Mouse (Mus musculus) lung, embryonic 14.5 days (tissue): ENCODE results near the gene Gng13. TPM values are rescaled to one million over a fixed set of nuclear protein-coding genes. Genes with fewer than 3 reads are reported as not detected.

ENCODE experiments used
- ATAC-seq: fragments of 200-750 bp; cut with Nextera tagmentation; 2 replicates; pipeline ENCODE4 v1.8.0; 2017; ENCODE audit warnings: mild to moderate bottlenecking, moderate TSS enrichment, moderate library complexity; ENCODE audit not compliant: insufficient read depth
- DNase-seq: peaks from one replicate; pipeline ENCODE4 v3.0.0-alpha.2; 2015
- H3K27ac ChIP-seq: fragments of 300-500 bp; sonication (generic); 2 replicates; pipeline ENCODE4 v1.5.1; 2014; ENCODE audit warnings: low read depth, mild to moderate bottlenecking, moderate library complexity
- H3K27me3 ChIP-seq: fragments of 300-500 bp; sonication (generic); 2 replicates; pipeline ENCODE4 v1.6.1; 2014; ENCODE audit warnings: low read length, control low read depth; ENCODE audit not compliant: insufficient read depth
- H3K36me3 ChIP-seq: fragments of 300-500 bp; sonication (generic); 2 replicates; pipeline ENCODE4 v1.6.1; 2014; ENCODE audit warnings: control low read depth; ENCODE audit not compliant: insufficient read depth
- H3K4me1 ChIP-seq: fragments of 300-500 bp; sonication (generic); 2 replicates; pipeline ENCODE4 v1.6.1; 2014; ENCODE audit warnings: antibody characterized with exemption, control low read depth; ENCODE audit not compliant: insufficient read depth
- H3K4me2 ChIP-seq: fragments of 300-500 bp; sonication (generic); 2 replicates; pipeline ENCODE4 v1.6.1; 2014; ENCODE audit warnings: mild to moderate bottlenecking
- H3K4me3 ChIP-seq: fragments of 300-500 bp; sonication (generic); 2 replicates; pipeline ENCODE4 v1.5.1; 2014; ENCODE audit warnings: low read depth, low read length
- H3K9ac ChIP-seq: fragments of 300-500 bp; sonication (generic); 2 replicates; pipeline ENCODE4 v1.6.1; 2014
- H3K9me3 ChIP-seq: fragments of 300-500 bp; sonication (generic); 2 replicates; pipeline ENCODE4 v1.6.1; 2016; ENCODE audit warnings: low read depth, low read length, control low read depth
- CTCF ChIP-seq: IDR thresholded peaks from 2 replicates; pipeline ENCODE4 v1.5.1; 2016; ENCODE audit warnings: antibody characterized with exemption, low read depth
- WGBS: fragments of 180-500 bp; shearing (Covaris S2); extraction: QIAGEN DNeasy Blood & Tissue Kit; methylation state at CpG from one replicate; pipeline ENCODE4 v1.1.7; 2014; 5-methylcytosine and 5-hydroxymethylcytosine counted together
- polyA plus RNA-seq: library from polyadenylated mRNA; unstranded; fragments of >200 nt; fragmentation: Nextera tagmentation; extraction: Ambion mirVana; gene quantifications from 2 replicates; pipeline ENCODE4 v1.2.1, GENCODE M21; 2014

Gene Gng13
- polyA plus RNA-seq, 1 experiment from 2014 or later: 1.3 TPM

DNA sequence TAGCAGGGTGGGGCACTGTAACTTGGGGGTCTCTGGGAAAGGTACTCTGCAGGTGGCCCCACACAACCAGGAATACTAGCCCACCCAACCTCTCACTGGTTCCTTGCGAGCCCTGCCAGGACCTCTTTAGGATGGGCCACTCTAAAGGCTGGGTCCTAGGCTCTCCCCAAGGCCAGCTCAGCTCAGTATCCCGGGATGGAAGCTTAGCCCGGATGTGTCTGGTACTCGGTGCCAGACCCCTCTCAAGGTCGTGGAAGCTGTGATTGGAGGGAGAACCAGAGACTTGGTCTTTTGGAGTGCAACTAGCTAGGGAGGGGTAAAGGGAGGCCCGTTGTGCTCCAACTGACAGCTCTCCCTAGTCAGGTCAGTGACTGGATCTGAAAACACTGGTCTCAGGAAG lies 720 bp downstream of the Gng13 start:
- Histone ChIP-seq H3K4me1 (0 out of 2 replicates have a peak, but pooled peaks cover 2% of the 10 kb centered on the region), H3K9me3 (no peaks in the 10 kb centered on the region), H3K36me3 (peaks cover 40% of the 10 kb centered on the region), H3K27ac (no peak overlapping the region), H3K4me3 (peak overlapping the region; percentile 37), H3K4me2 (peak overlapping the region; percentile 72), H3K27me3 (peaks cover 24% of the 10 kb centered on the region), H3K9ac (peak overlapping the region; percentile 41; the same call in 1 of the 2 replicates)
- 7% methylated on average over 6 of the region's 6 CpGs for WGBS
- peak; percentile 8 for DNase-seq
- no peak for TF ChIP-seq CTCF
- ATAC-seq: peak; percentile 14; the same call in 1 of the 2 replicates

DNA sequence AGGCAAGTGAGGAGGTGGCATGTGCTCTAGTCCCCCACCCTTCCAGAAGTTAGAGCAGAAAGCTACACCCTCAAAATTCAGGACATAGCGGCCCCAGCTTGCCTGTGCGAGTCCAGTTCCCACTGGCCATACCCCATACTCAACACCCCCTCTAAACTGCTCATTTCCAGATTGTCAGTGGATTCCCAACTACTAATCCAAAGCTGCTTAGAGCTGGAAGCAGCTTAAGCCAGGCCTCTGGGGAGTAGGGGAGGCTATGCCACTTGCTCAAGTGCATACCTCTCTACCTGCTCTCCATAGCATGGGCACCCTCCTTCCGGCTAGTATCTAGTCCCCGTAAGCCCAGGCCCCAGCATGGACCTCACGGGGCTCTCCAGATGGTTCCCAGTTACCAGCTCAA lies 4.5 kb downstream of the Gng13 start:
- H3K27me3 ChIP-seq: peaks cover 18% of the 10 kb centered on the region
- no peak overlapping the region for H3K4me3 ChIP-seq
- DNase-seq (no peak), ATAC-seq (no peak)
- no peak for TF ChIP-seq CTCF
- H3K4me2 ChIP-seq: no peak overlapping the region
- no peak overlapping the region for H3K27ac ChIP-seq
- no peaks in the 10 kb centered on the region for H3K9me3 ChIP-seq
- 95% methylated on average over 5 of the region's 5 CpGs for WGBS
- H3K4me1 ChIP-seq: 0 out of 2 replicates have a peak, but pooled peaks cover 6% of the 10 kb centered on the region
- H3K9ac ChIP-seq: no peak overlapping the region
- peaks cover 62% of the 10 kb centered on the region for H3K36me3 ChIP-seq

DNA sequence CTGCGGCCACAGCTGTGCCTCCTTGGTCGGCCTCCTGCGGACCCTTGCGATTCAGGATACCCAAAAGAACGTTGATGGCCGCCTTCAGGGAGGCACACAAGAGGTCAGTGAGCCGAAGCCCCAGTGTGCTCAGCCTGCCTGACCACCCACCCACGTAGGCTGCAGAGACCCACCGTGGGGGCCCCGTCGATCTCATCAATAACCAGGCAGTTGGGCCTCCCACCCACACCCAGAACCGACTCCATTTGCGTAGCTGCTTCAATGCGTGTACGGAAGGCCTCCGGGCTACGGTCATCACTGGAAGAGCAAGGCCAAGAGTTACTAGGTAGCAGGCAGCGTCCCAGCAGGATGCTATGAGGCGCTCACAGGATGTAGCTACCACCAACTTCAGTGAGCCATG lies 6.5 kb downstream of the Gng13 start:
- Histone ChIP-seq H3K9ac (no peak overlapping the region), H3K36me3 (peaks cover 63% of the 10 kb centered on the region), H3K27me3 (no peaks in the 10 kb centered on the region), H3K4me2 (no peak overlapping the region), H3K9me3 (no peaks in the 10 kb centered on the region), H3K27ac (no peak overlapping the region), H3K4me1 (peaks cover 11% of the 10 kb centered on the region; the same call in 1 of the 2 replicates), H3K4me3 (no peak overlapping the region)
- DNase-seq (no peak), ATAC-seq (no peak)
- TF ChIP-seq CTCF: no peak
- whole genome bisulfite sequencing: 94% methylated on average over 19 of the region's 19 CpGs

GRCm38 (mm10) chr17:25723919-25724318 lies 6.9 kb downstream of the Gng13 start:
- 78% methylated on average over 7 of the region's 7 CpGs for WGBS
- H3K36me3 ChIP-seq: peaks cover 62% of the 10 kb centered on the region
- TF ChIP-seq CTCF: peak; percentile 48

DNA sequence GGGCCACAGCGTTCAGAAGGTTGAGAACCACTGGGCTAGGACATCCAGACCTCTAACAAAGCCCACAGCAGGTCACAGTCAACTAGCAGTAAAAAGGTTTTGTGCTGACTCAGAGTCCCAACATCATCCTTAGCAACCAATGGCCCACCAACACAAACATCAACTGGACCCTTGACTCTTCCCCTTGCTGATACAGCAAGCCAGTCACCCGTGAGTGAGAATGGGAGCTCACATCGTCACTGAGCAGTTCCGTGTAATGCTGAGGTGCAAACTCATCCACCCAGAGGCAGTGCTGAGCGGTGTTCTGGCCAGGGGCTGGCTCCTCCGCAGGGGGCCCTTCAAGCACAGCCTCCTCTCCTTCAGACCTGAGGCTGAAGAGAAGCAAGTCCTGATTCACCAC lies 8.3 kb downstream of the Gng13 start:
- Histone ChIP-seq H3K27ac (no peak overlapping the region), H3K4me1 (peaks cover 11% of the 10 kb centered on the region; the same call in 1 of the 2 replicates), H3K36me3 (peaks cover 51% of the 10 kb centered on the region), H3K4me3 (no peak overlapping the region; the same call in 1 of the 2 replicates), H3K4me2 (no peak overlapping the region), H3K27me3 (no peaks in the 10 kb centered on the region), H3K9me3 (no peaks in the 10 kb centered on the region), H3K9ac (no peak overlapping the region)
- no peak for TF ChIP-seq CTCF
- DNase-seq: no peak
- ATAC-seq: no peak
- WGBS: 84% methylated on average over 6 of the region's 6 CpGs

More at GRCm38 (mm10) chr17:25723919-25724318, 6.9 kb downstream of the Gng13 start:
- H3K4me1 ChIP-seq: peaks cover 11% of the 10 kb centered on the region; the same call in 1 of the 2 replicates
- H3K9me3 ChIP-seq: no peaks in the 10 kb centered on the region
- H3K27ac ChIP-seq: no peak overlapping the region
- no peak overlapping the region for H3K4me3 ChIP-seq
- H3K9ac ChIP-seq: no peak overlapping the region
- H3K27me3 ChIP-seq: no peaks in the 10 kb centered on the region
- DNase-seq (peak; percentile 39), ATAC-seq (no peak)
- no peak overlapping the region for H3K4me2 ChIP-seq

GRCm38 (mm10) chr17:25727265-25728008 lies 10.5 kb downstream of the Gng13 start, which contains the start of the genes Chtf18 and Rpusd1:
TSS of gene Chtf18 (minus strand) at chr17:25727419.
TSS of gene Rpusd1 (plus strand) at chr17:25727670.
- WGBS: under 1% methylated on average over 37 of the region's 37 CpGs
- Histone ChIP-seq H3K4me3 (peak within 1 kb of the TSS; percentile 69), H3K4me1 (peaks cover 11% of the 10 kb centered on the region; the same call in 1 of the 2 replicates), H3K27ac (no peak within 1 kb of the TSS), H3K27me3 (no peaks in the 10 kb centered on the region), H3K36me3 (peaks cover 42% of the 10 kb centered on the region), H3K9me3 (no peaks in the 10 kb centered on the region), H3K4me2 (peak within 1 kb of the TSS; percentile 95), H3K9ac (peak within 1 kb of the TSS; percentile 90)
- DNase-seq (peak; percentile 100), ATAC-seq (peak; percentile 98)
- no peak for TF ChIP-seq CTCF

DNA sequence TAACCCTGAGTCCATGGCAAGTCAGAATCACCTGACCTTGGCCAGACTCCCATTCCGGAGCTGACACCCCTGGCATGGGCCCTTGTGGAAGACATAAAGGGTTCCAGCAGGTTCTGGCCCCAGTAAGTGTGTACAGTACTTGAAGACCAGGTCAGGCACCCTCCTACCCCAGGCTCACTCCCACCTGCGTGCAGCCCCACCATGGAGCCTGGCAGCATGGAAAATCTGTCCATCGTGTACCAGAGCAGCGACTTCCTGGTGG lies 11.0 kb downstream of the Gng13 start:
- Histone ChIP-seq H3K27me3 (no peaks in the 10 kb centered on the region), H3K27ac (no peak overlapping the region), H3K9ac (peak overlapping the region; percentile 90), H3K9me3 (no peaks in the 10 kb centered on the region), H3K4me3 (peak overlapping the region; percentile 69), H3K4me2 (peak overlapping the region; percentile 90), H3K4me1 (peaks cover 11% of the 10 kb centered on the region; the same call in 1 of the 2 replicates), H3K36me3 (peaks cover 37% of the 10 kb centered on the region)
- DNase-seq (no peak), ATAC-seq (no peak)
- TF ChIP-seq CTCF: no peak
- WGBS: 23% methylated on average over 4 of the region's 4 CpGs
